Mouse (Mus musculus) olfactory bulb, adult 2 months (tissue): ENCODE data around the gene Gm28374.

Source experiments
- CTCF ChIP-seq: fragments of 200-500 bp; IDR thresholded peaks from 2 replicates; pipeline ENCODE4 v1.5.1; 2012; ENCODE audit warnings: low read depth, mild to moderate bottlenecking, low read length, moderate library complexity; ENCODE audit not compliant: insufficient read depth
- POLR2A ChIP-seq: fragments of 200-500 bp; IDR thresholded peaks from 2 replicates; pipeline ENCODE4 v1.6.1; 2012; ENCODE audit warnings: mild to moderate bottlenecking, low read depth, low read length, moderate library complexity; ENCODE audit not compliant: insufficient read depth

DNA sequence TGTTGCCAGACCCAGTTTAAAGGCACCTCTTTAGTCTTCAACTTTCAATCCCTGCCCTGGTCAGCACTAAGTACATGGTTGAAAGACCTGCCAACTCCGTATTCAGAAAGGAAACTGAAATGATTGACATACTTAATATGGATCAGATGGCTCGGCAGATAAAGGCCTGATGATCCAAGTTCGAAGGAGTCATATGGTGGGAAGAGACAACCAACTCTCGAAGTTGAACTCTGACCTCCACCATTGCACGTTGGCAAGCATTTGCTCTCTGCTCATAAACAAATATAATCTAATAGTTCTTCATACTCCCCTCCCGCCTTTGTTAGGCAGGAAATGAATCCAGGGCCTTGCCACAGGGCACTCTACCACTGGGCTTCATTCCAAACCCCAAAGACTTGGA is 53.1 kb downstream of the Gm28374 start:
- TF ChIP-seq CTCF (no peak), POLR2A (no peak)
